Mouse (Mus musculus): ENCODE measurements at regions not wholly inside any gene's neighbourhood (a gene's known extent, or its start where the extent isn't known, plus 50 kb on each side); places are given as distances from the start of the nearest gene placed in this dataset.
"Not testable (repeated sequence)": the region's sequence is repeated elsewhere in the genome, so short reads cannot be mapped to it uniquely, and the experiment has no call there.

- DNase-seq: peak in 1 of 2 experiments; percentile 11
Observed at GRCm38 (mm10) chr11:27105920-27106319, 512.1 kb upstream of the Vrk2 start.

GRCm38 (mm10) chr11:27102906-27103305, 509.1 kb upstream of the Vrk2 start:
- DNase-seq: no peak

- DNase-seq: no peak
Observed at GRCm38 (mm10) chr11:27102045-27102444, 508.2 kb upstream of the Vrk2 start.

- no peak for DNase-seq
Observed at GRCm38 (mm10) chr11:27096615-27097014, 502.8 kb upstream of the Vrk2 start.

GRCm38 (mm10) chr11:27095460-27095859, 501.7 kb upstream of the Vrk2 start:
- DNase-seq: not testable (repeated sequence)

GRCm38 (mm10) chr11:27086516-27086915, 492.7 kb upstream of the Vrk2 start:
- no peak for DNase-seq

- DNase-seq: no peak
Observed at GRCm38 (mm10) chr11:27081188-27081587, 487.4 kb upstream of the Vrk2 start.

GRCm38 (mm10) chr11:27070381-27070780, 476.6 kb upstream of the Vrk2 start:
- no peak for DNase-seq

- no peak for DNase-seq
Observed at GRCm38 (mm10) chr11:27027243-27027852, 433.5 kb upstream of the Vrk2 start.

GRCm38 (mm10) chr11:27025500-27025899, 431.7 kb upstream of the Vrk2 start:
- DNase-seq: no peak

GRCm38 (mm10) chr11:26996292-26997099, 402.7 kb upstream of the Vrk2 start:
- DNase-seq: peak; percentile 21 to 50

GRCm38 (mm10) chr11:26981216-26981615, 387.4 kb upstream of the Vrk2 start:
- no peak for DNase-seq

- peak in 1 of 2 experiments; percentile 17 for DNase-seq
Observed at GRCm38 (mm10) chr11:26972533-26973081, 378.8 kb upstream of the Vrk2 start.

- DNase-seq: no peak
Observed at GRCm38 (mm10) chr11:26971161-26971560, 377.4 kb upstream of the Vrk2 start.

GRCm38 (mm10) chr11:26967427-26967826, 373.6 kb upstream of the Vrk2 start:
- no peak for DNase-seq

GRCm38 (mm10) chr11:26962928-26963667, 369.3 kb upstream of the Vrk2 start:
- no peak for DNase-seq

GRCm38 (mm10) chr11:26962040-26962927, 368.5 kb upstream of the Vrk2 start:
- no peak for DNase-seq

- peak; percentile 86 to 89 for DNase-seq
Observed at GRCm38 (mm10) chr11:26961336-26961980, 367.7 kb upstream of the Vrk2 start.

GRCm38 (mm10) chr11:26956153-26956552, 362.4 kb upstream of the Vrk2 start:
- no peak for DNase-seq

- DNase-seq: no peak
Observed at GRCm38 (mm10) chr11:26931766-26932165, 338.0 kb upstream of the Vrk2 start.

- DNase-seq: no peak
Observed at GRCm38 (mm10) chr11:26907099-26907498, 313.3 kb upstream of the Vrk2 start.

Measured in layer of hippocampus, postnatal 36 days (tissue).